Mouse (Mus musculus) naive thymus-derived CD4-positive, alpha-beta T cell, adult 5 months (primary cell): ENCODE data around the gene Ctsa. TPM values are rescaled to one million over a fixed set of nuclear protein-coding genes. Genes with fewer than 3 reads are reported as not detected.

Experiments used
- polyA plus RNA-seq: library from polyadenylated mRNA; unstranded; fragments of 100-300 nt; shearing (Covaris generic); gene quantifications from one replicate; pipeline ENCODE4 v1.2.1, GENCODE M21; 2017

Gene Ctsa
- 109 TPM for polyA plus RNA-seq

GRCm38 (mm10) chr2:164832748-164833301 lies at the start of gene Ctsa:
Gene Ctsa, plus strand, starts transcription at chr2:164832873.

DNA sequence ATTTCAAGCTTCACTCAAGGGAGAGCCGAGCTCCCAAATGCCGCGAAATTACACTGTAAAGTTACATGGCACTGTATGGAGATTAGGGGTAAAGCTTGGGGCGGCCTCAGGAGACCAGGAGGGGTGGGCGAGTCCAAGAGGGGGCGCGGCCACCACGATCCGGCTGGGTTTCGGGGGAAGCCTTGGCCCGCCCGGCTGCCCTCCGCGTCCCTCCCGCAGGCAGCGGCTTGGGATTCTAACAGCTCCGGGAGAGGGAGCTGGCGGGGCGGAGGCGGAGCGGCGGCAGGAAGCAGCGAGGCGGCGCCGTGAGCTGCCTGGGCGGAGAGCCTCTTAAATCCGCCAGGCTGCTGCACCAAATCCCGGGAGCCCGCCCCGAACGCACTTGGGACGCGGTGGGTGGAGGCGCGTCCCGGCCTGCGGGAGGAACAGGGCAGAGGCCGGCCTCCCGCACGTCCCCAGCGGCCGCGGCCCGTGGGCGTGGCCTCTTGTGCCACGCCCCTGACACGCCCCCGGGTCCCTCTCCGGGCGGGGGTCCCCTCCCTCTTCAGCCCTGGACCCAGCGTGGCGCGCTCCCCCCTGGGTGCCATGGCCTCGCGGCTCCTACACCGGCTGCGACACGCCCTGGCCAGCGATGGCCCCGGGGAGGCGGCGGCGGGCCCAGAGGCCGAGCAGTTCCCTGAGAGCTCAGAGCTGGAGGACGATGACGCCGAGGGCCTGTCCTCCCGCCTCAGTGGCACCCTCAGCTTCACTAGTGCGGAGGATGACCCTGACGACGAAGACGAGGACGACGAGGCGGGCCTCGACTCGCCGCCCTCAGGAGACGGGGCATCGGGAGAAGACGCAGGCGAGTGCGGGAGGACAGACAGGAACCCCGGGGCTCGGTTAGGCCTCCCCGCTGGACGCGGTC lies 46.9 kb upstream of the Ctsa start, which contains the start of gene Snx21:
Snx21 (plus strand) TSS at position 343 of the 907 bp plus-strand sequence.

GRCm38 (mm10) chr2:164804533-164805331 lies 27.9 kb upstream of the Ctsa start, which contains the start of the genes Acot8 and Zswim3:
Gene Acot8, minus strand, starts transcription at chr2:164804882.
Gene Zswim3, plus strand, starts transcription at chr2:164805098.

GRCm38 (mm10) chr2:164822636-164823165 lies 10.0 kb upstream of the Ctsa start, which contains the start of gene Zswim1:
Gene Zswim1, plus strand, starts transcription at chr2:164822686.

GRCm38 (mm10) chr2:164828437-164828836 lies 4.2 kb upstream of the Ctsa start, which contains the start of gene Spata25:
Gene Spata25, minus strand, starts transcription at chr2:164828537.

DNA sequence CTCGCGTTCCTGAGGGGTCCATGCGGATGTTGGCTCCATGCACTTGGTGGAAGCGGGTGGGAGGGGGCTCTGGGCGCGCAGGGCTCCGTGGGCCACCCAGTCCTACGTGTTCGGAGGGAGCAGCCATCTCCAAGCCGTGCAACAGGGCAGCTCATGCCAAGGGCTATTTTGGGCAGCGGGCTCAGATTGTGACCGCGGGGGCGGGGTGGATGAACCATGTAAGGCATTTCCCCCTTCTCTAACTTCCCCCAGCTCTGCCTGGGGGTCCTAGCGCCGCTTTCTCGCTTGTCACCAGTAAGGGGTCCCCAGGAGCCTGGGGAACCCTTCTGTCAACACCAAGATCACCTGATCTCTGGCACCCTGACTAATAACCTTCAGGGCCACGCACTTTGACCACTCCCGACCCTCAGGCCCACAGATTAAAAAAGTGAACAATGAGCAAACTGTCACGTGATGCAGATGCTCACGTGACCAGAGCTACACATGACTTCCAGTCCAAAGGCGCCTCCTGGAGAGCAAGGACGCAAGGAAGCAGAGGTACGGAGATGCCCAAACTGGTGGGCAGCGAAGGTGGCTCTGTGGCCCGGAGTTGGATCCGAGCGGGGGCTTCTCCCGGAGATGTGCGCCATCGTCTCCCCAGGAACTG lies 764 bp downstream of the Ctsa start, which contains the start of gene Neurl2:
Neurl2 (minus strand) TSS at position 143 of the 646 bp plus-strand sequence.

DNA sequence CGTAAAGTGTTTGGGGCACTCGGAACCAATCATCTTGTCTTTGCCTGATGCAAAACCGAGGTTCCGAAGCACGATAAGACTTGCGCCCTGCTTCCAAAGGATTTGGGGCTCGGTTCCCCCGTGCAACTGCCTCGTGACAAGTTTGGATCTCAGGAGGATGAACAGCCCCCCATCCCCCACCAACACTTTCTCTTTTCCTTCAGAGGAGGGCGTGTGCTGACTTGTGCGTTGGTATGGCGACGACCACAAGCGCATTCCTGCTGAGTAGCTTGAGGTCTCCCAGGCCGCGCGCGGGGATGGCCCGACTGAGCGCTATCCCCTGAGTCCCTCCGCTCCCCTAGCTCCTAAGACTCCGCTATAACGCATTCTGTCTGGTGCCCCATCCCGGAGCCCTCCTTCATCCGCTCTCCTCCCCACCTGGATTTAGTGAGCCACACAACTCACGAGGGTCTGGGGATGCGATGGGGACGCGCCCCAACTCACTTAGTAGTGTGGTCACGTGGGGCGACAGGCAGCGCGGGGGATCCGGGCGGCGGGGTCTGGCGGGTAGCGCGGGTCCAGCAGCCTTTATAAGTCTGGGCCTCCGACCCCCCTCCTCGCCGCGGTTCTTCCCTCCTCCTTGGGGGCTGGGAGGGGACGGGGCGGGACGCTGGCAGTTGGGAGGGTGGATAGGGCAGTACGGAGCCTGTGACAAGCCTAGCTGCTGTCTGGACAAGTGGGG lies 24.6 kb downstream of the Ctsa start, which contains the start of gene Pltp:
Pltp (minus strand) TSS at position 611 of the 721 bp plus-strand sequence.

DNA sequence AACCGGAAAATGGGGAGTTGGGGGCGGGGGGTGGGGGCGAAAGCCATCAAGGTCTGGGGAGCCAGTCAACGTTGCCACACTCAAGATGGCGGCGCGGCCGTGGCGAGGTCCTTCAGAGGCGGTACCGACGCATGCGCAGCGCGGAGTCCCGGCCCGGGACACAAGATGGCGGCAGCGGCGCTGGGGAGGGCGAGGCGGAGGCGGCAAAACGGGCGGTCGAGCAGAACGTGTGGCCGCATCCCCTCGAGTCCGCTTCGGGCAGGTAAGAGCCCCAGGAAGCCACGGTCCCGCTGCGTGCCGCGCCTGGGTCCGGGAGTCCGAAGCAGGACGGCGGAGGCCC lies 46.5 kb downstream of the Ctsa start, which contains the start of gene Pcif1:
Pcif1 (plus strand) TSS at position 77 of the 340 bp plus-strand sequence.

Other genes with a start within 250 kb of the Ctsa start
- not detected for gene Wfdc6a, start 247.4 kb upstream of the Ctsa start, polyA plus RNA-seq
- not detected for gene Eppin, start 239.3 kb upstream of the Ctsa start, polyA plus RNA-seq
- not detected for gene Wfdc6b, start 219.4 kb upstream of the Ctsa start, polyA plus RNA-seq
- gene Wfdc8, start 219.2 kb upstream of the Ctsa start, polyA plus RNA-seq = not detected
- gene Wfdc16, start 194.1 kb upstream of the Ctsa start, polyA plus RNA-seq = not detected
- not detected for gene Wfdc10, start 176.8 kb upstream of the Ctsa start, polyA plus RNA-seq
- not detected for gene Wfdc9, start 176.3 kb upstream of the Ctsa start, polyA plus RNA-seq
- not detected for gene Wfdc11, start 158.8 kb upstream of the Ctsa start, polyA plus RNA-seq
- not detected for gene Wfdc13, start 147.8 kb upstream of the Ctsa start, polyA plus RNA-seq
- gene Spint4, start 134.4 kb upstream of the Ctsa start, polyA plus RNA-seq = not detected
- not detected for gene Spint5, start 117.6 kb upstream of the Ctsa start, polyA plus RNA-seq
- gene Wfdc3, start 86.9 kb upstream of the Ctsa start, polyA plus RNA-seq = not detected
- gene Dnttip1, start 86.9 kb upstream of the Ctsa start, polyA plus RNA-seq = 68.5 TPM
- gene Ube2c, start 63.0 kb upstream of the Ctsa start, polyA plus RNA-seq = 0.45 TPM
- not detected for gene Tnnc2, start 52.9 kb upstream of the Ctsa start, polyA plus RNA-seq
- gene Snx21, start 47.0 kb upstream of the Ctsa start, polyA plus RNA-seq = 5.0 TPM
- 24.1 TPM for gene Acot8, start 28.0 kb upstream of the Ctsa start, polyA plus RNA-seq
- gene Zswim3, start 27.8 kb upstream of the Ctsa start, polyA plus RNA-seq = 2.2 TPM
- gene Zswim1, start 10.2 kb upstream of the Ctsa start, polyA plus RNA-seq = 21.6 TPM
- not detected for gene Spata25, start 4.3 kb upstream of the Ctsa start, polyA plus RNA-seq
- gene Neurl2, start 583 bp downstream of the Ctsa start, polyA plus RNA-seq = 1.9 TPM
- gene Pltp, start 24.8 kb downstream of the Ctsa start, polyA plus RNA-seq = 0.31 TPM
- 160 TPM for gene Pcif1, start 46.4 kb downstream of the Ctsa start, polyA plus RNA-seq
- 48.9 TPM for gene Zfp335, start 78.9 kb downstream of the Ctsa start, polyA plus RNA-seq
- gene Mmp9, start 107.9 kb downstream of the Ctsa start, polyA plus RNA-seq = not detected
- not detected for gene Slc12a5, start 127.9 kb downstream of the Ctsa start, polyA plus RNA-seq
- gene Ncoa5, start 202.0 kb downstream of the Ctsa start, polyA plus RNA-seq = 48.6 TPM
- gene Cd40, start 222.8 kb downstream of the Ctsa start, polyA plus RNA-seq = 0.36 TPM